Mouse (Mus musculus) heart, adult 2 months (tissue): ENCODE measurements around the gene Ctxn1.

Experiments
- CTCF ChIP-seq: fragments of 200-600 bp; IDR thresholded peaks from 2 replicates; pipeline ENCODE4 v1.8.1; 2022; ENCODE audit warnings: antibody characterized with exemption, mild to moderate bottlenecking, moderate library complexity
- EP300 ChIP-seq: fragments of 200-500 bp; IDR thresholded peaks from 2 replicates; pipeline ENCODE4 v1.6.1; 2011; ENCODE audit warnings: low read depth, low read length, control low read depth; ENCODE audit not compliant: insufficient read depth
- POLR2A ChIP-seq: fragments of 200-500 bp; IDR thresholded peaks from 2 replicates; pipeline ENCODE4 v1.6.1; 2011; ENCODE audit warnings: mild to moderate bottlenecking, low read depth, low read length, control low read depth; ENCODE audit not compliant: insufficient read depth

- TF ChIP-seq EP300, result no peak
- TF ChIP-seq POLR2A, result no peak
- no peak for TF ChIP-seq CTCF
Measured at GRCm38 (mm10) chr8:4256911-4257310, 2.2 kb downstream of the Ctxn1 start.
